Comparison of ENCODE assay signal across 10 mouse cellular contexts in genomic region chr8:47218536-47218935, GRCm38 (mm10).
DNase-seq lines count a peak whose midpoint lies in the region; ATAC-seq and TF ChIP-seq lines count a peak whose summit lies in the region.
"Had no signal": no experiment of that assay in that cellular context is flagged by ENCODE, and none has a peak within 500 bp of the region (broad histone marks: within the 10 kb centered on the region; RNA-seq: fewer than 3 reads in every experiment).

No protein-coding gene starts in this region.

- no peaks in the 10 kb centered on the region for H3K27me3 ChIP-seq in forebrain, embryonic 13.5 days
- no peaks in the 10 kb centered on the region for H3K27me3 ChIP-seq in hindbrain, postnatal 0 days (ENCODE audit: insufficient read depth, low read length)
- H3K27me3 ChIP-seq: embryonic facial prominence, embryonic 12.5 days; lung, embryonic 15.5 days had no signal

- WGBS in forebrain, embryonic 13.5 days, result 20% methylated on average over 6 of the region's 6 CpGs
- WGBS in hindbrain, postnatal 0 days, result 30% methylated on average over 6 of the region's 6 CpGs

- TF ChIP-seq CTCF in hindbrain, postnatal 0 days (IDR thresholded peaks at IDR 0.05; ENCODE audit: low read depth), result no peak

- H3K36me3 ChIP-seq in forebrain, embryonic 13.5 days (ENCODE audit: poor library complexity, severe bottlenecking), result no peaks in the 10 kb centered on the region
- H3K36me3 ChIP-seq in hindbrain, postnatal 0 days (ENCODE audit: insufficient read depth, low read length), result no peaks in the 10 kb centered on the region
- H3K36me3 ChIP-seq: embryonic facial prominence, embryonic 12.5 days; lung, embryonic 15.5 days had no signal

- ATAC-seq in forebrain, embryonic 13.5 days, result peak; percentile 43; the same call in 1 of the 2 replicates
- peak; percentile 63 for ATAC-seq in hindbrain, postnatal 0 days
- ATAC-seq in granulocyte monocyte progenitor cell, adult 5-6 weeks (replicated peaks; ENCODE audit: poor library complexity, severe bottlenecking), result no peak

- H3K4me3 ChIP-seq in forebrain, embryonic 13.5 days, result no peak overlapping the region
- no peak overlapping the region for H3K4me3 ChIP-seq in hindbrain, postnatal 0 days (ENCODE audit: low read length)
- H3K4me3 ChIP-seq: embryonic facial prominence, embryonic 12.5 days; lung, embryonic 15.5 days had no signal

- H3K4me1 ChIP-seq in forebrain, embryonic 13.5 days, result peaks cover 69% of the 10 kb centered on the region
- peaks cover 13% of the 10 kb centered on the region; the same call in 1 of the 2 replicates for H3K4me1 ChIP-seq in hindbrain, postnatal 0 days (ENCODE audit: insufficient read depth, low read length)

- H3K9me3 ChIP-seq in forebrain, embryonic 13.5 days (replicated peaks), result no peaks in the 10 kb centered on the region
- H3K9me3 ChIP-seq in hindbrain, postnatal 0 days (ENCODE audit: low read length), result no peaks in the 10 kb centered on the region
- H3K9me3 ChIP-seq: embryonic facial prominence, embryonic 12.5 days; lung, embryonic 15.5 days had no signal

- peak; percentile 3 for DNase-seq in 3T3-L1 (ENCODE audit: low read depth, low spot score)
- DNase-seq in MN1 (ENCODE audit: low spot score), result peak; percentile 73
- peak; percentile 49 for DNase-seq in hindbrain, postnatal 0 days (ENCODE audit: low spot score)
- DNase-seq in yolk sac, embryonic 10.5 days (ENCODE audit: low spot score), result no peak
- no peak for DNase-seq in right cerebral cortex, postnatal 14 days

- H3K9ac ChIP-seq in forebrain, embryonic 13.5 days, result peak overlapping the region; percentile 50
- peak overlapping the region; percentile 39; the same call in 1 of the 2 replicates for H3K9ac ChIP-seq in hindbrain, postnatal 0 days (replicated peaks; ENCODE audit: low read length)
- H3K9ac ChIP-seq: embryonic facial prominence, embryonic 12.5 days; lung, embryonic 15.5 days had no signal

- peak overlapping the region; percentile 17 for H3K4me2 ChIP-seq in forebrain, embryonic 13.5 days
- peak overlapping the region; percentile 8; the same call in 1 of the 2 replicates for H3K4me2 ChIP-seq in hindbrain, postnatal 0 days (ENCODE audit: low read depth, low read length)
- H3K4me2 ChIP-seq: embryonic facial prominence, embryonic 12.5 days; lung, embryonic 15.5 days had no signal

- peak overlapping the region; percentile 78 for H3K27ac ChIP-seq in forebrain, embryonic 13.5 days
- H3K27ac ChIP-seq in hindbrain, postnatal 0 days, result peak overlapping the region; percentile 62
- H3K27ac ChIP-seq: embryonic facial prominence, embryonic 12.5 days; kidney, postnatal 0 days; lung, embryonic 15.5 days had no signal

Comparison
In these comparisons a context has a peak if more than half of its experiments do, and no peak if none do; other contexts are left out.
1. DNase-seq: peak in 3T3-L1 (single experiment), MN1 (single experiment) and hindbrain, postnatal 0 days (single experiment); none in yolk sac, embryonic 10.5 days (single experiment) and right cerebral cortex, postnatal 14 days (single experiment).